Mouse (Mus musculus) forebrain, embryonic 13.5 days (tissue): ENCODE measurements around the gene Fam210b. TPM values are rescaled to one million over a fixed set of nuclear protein-coding genes. Genes with fewer than 3 reads are reported as not detected.
"Not testable (repeated sequence)": the region's sequence is repeated elsewhere in the genome, so short reads cannot be mapped to it uniquely, and the experiment has no call there.

Source experiments
- ATAC-seq: fragments of 200-750 bp; cut with Nextera tagmentation; 2 replicates; pipeline ENCODE4 v1.8.0; 2017
- H3K27ac ChIP-seq: fragments of 300-500 bp; sonication (generic); 2 replicates; pipeline ENCODE4 v1.5.1; 2015; ENCODE audit warnings: inconsistent platforms, mild to moderate bottlenecking, moderate library complexity
- H3K27me3 ChIP-seq: fragments of 300-500 bp; sonication (generic); 2 replicates; pipeline ENCODE4 v1.6.1; 2015; ENCODE audit warnings: mild to moderate bottlenecking, inconsistent platforms
- H3K36me3 ChIP-seq: fragments of 300-500 bp; sonication (generic); 2 replicates; pipeline ENCODE4 v1.6.1; 2015; ENCODE audit warnings: mild to moderate bottlenecking, inconsistent platforms; ENCODE audit not compliant: poor library complexity, severe bottlenecking
- H3K4me1 ChIP-seq: fragments of 300-500 bp; sonication (generic); 2 replicates; pipeline ENCODE4 v1.6.1; 2015; ENCODE audit warnings: inconsistent platforms
- H3K4me2 ChIP-seq: fragments of 300-500 bp; sonication (generic); 2 replicates; pipeline ENCODE4 v1.6.1; 2015; ENCODE audit warnings: inconsistent platforms, mild to moderate bottlenecking, moderate library complexity
- H3K4me3 ChIP-seq: fragments of 300-500 bp; sonication (generic); 2 replicates; pipeline ENCODE4 v1.5.1; 2015; ENCODE audit warnings: mild to moderate bottlenecking, inconsistent platforms
- H3K9ac ChIP-seq: fragments of 300-500 bp; sonication (generic); 2 replicates; pipeline ENCODE4 v1.6.1; 2015; ENCODE audit warnings: mild to moderate bottlenecking, inconsistent platforms
- H3K9me3 ChIP-seq: fragments of 300-500 bp; sonication (generic); replicated peaks from 2 replicates; pipeline ENCODE4 v1.6.1; 2016; ENCODE audit warnings: inconsistent platforms
- WGBS: fragments of 180-500 bp; shearing (Covaris S2); methylation state at CpG from one replicate; pipeline ENCODE4 v1.1.7; 2015; 5-methylcytosine and 5-hydroxymethylcytosine counted together
- polyA plus RNA-seq: library from polyadenylated mRNA; unstranded; fragments of >200 nt; fragmentation: Nextera tagmentation; extraction: Ambion mirVana; gene quantifications from 2 replicates; pipeline ENCODE4 v1.2.1, GENCODE M21; 2015

Gene Fam210b
- polyA plus RNA-seq, result 39.5 and 41.9 TPM in 2 replicates

DNA sequence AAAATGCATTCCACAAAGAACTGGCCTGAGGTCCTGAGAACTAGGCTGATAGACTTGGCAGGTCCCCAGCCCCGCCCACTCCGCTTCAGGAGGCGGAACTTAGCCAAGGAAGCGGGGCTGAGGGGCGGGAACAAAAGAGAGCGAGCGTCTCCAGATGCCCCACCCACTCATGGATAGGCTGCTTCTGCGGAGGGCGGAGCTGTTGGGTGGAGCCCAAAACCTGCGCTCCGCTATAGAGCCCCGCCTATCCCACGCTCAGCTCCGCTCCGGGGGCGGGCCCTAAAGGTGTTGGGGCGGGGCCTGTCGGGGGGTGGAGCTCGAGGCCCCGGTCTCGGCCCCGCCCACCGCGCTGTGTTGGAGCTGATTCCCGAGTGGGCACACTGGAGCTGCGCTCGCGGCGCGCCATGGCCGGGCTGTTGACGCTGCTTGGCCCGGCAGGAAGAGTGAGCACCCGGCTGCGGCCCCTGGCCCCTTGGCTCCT is at the start of gene Fam210b:
Gene Fam210b, plus strand, starts transcription at position 308 of the 481 bp plus-strand sequence.
- 0% methylated on average over 34 of the region's 35 CpGs for WGBS
- no peaks in the 10 kb centered on the region for H3K27me3 ChIP-seq
- H3K4me1 ChIP-seq, result peaks cover 68% of the 10 kb centered on the region
- peak within 1 kb of the TSS; percentile 71 for H3K9ac ChIP-seq
- no peaks in the 10 kb centered on the region for H3K9me3 ChIP-seq
- peak within 1 kb of the TSS; percentile 96 for H3K4me2 ChIP-seq
- peak within 1 kb of the TSS; percentile 65 for H3K4me3 ChIP-seq
- ATAC-seq, result peak; percentile 91
- H3K27ac ChIP-seq, result peak within 1 kb of the TSS; percentile 85
- H3K36me3 ChIP-seq, result no peaks in the 10 kb centered on the region

DNA sequence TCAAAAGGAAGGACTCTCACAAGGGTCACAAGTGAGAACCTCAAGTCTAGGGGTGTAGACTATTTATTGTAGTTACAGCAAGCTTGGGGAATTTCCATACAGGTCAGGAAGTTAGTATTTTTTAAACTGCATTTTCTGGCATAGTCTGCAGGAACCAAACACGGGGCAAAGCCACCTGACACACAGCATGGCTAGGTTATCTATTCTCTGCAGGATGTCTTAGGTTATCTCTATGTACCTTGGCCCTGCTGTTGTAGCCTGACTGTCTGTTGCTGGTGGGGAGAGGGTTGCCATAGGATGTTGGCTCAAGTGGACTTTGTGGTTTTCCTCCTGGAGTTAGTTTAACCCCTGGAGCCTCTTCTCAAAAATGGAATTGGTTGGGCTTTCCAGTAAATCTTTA is 47.3 kb upstream of the Fam210b start:
- Histone ChIP-seq H3K27me3 (0 out of 2 replicates have a peak, but pooled peaks cover 5% of the 10 kb centered on the region), H3K27ac (no peak overlapping the region), H3K36me3 (no peaks in the 10 kb centered on the region), H3K4me3 (no peak overlapping the region), H3K9me3 (no peaks in the 10 kb centered on the region), H3K4me2 (no peak overlapping the region), H3K9ac (no peak overlapping the region), H3K4me1 (peaks cover 20% of the 10 kb centered on the region)
- WGBS, result 61% methylated on average over 1 of the region's 1 CpGs
- ATAC-seq, result no peak

DNA sequence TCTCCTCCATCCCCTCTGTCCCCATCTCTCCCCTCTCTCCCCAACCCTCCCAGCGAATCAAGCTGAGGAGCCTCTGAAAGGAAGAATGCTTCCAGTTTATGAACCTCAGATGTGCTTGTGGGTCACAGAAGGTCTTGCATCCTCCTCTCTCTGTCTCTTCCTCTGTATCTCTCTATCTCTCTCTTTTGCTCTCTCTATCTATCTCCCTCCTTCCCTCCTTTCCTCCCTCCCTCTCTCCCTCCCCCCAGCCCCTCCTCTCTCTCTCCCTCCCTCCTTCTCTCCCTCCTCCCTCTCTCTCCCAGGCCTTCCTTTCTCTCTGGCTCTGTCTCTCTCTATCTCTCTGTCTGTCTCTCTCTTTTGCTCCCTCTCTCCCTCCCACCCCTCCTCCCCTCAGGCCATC is 46.8 kb upstream of the Fam210b start:
- Histone ChIP-seq H3K4me1 (peaks cover 18% of the 10 kb centered on the region), H3K27me3 (0 out of 2 replicates have a peak, but pooled peaks cover 5% of the 10 kb centered on the region), H3K9ac (no peak overlapping the region), H3K9me3 (no peaks in the 10 kb centered on the region), H3K4me3 (no peak overlapping the region), H3K27ac (no peak overlapping the region), H3K36me3 (no peaks in the 10 kb centered on the region), H3K4me2 (no peak overlapping the region)
- no peak for ATAC-seq
- 39% methylated on average over 1 of the region's 1 CpGs for WGBS

DNA sequence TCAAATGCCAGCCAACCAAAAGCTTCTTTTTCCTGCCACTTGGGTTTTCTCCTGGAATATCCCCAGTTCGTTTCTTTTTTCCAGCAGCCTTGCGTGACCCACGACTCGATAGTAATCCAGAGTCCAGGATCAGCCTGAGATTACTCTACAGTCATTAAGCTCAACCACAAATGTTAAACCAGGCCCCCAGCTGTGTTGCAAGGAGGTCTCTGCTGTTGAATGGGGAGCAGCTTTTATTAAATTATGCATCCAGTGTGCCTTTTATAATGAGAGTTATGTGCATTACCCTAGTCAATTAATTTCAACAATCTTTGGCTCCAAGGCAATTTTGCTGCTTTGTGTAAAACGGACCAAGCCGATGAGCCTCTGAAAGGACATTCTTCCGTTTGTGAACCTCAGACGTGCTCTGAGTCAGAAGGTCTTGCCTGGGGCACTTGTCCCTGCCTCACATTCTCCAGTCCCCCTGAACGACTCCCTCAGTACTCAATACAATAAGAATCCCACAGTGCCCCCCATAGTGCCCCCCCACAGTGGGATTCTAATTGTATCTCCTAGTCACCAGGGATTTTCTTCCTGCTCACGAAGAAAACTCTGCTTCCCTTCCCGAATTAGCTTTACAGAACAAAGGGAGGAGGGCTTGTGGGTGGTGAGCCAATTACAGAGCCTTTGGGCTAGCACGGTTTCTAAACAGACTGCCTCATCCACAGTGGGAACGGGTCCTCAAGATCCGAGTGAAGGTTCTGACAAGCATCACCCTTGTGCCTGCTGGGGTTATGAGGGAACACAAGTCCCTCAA is 46.0 kb upstream of the Fam210b start:
- peaks cover 21% of the 10 kb centered on the region for H3K4me1 ChIP-seq
- no peak overlapping the region for H3K4me3 ChIP-seq
- H3K27ac ChIP-seq, result 0 out of 2 replicates have a peak overlapping the region, but pooled peaks have one; percentile 49
- H3K9me3 ChIP-seq, result no peaks in the 10 kb centered on the region
- 1% methylated on average over 14 of the region's 14 CpGs for WGBS
- peak overlapping the region; percentile 23 for H3K4me2 ChIP-seq
- H3K9ac ChIP-seq, result no peak overlapping the region
- no peaks in the 10 kb centered on the region for H3K36me3 ChIP-seq
- 0 out of 2 replicates have a peak, but pooled peaks cover 5% of the 10 kb centered on the region for H3K27me3 ChIP-seq
- peak; percentile 41 for ATAC-seq

DNA sequence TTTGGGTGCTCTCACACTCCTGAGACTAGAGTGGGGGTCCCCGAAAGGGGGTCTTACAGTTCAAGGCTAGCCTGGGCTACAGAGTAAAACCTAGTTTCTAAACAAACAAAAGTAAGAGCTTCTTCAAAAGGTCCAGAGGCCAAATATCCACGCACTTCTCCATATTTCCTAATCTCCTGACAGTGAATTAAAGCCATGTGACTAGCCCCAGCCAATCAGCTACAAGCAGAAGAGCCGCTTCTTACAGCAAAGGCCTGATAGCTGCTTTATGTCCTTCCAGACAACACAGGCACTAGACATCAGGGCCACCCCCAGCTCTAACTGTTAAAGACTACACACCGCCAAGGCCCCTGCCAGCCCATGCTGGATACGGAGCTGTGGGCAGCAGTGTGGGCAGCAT is 43.0 kb upstream of the Fam210b start:
- Histone ChIP-seq H3K4me3 (no peak overlapping the region), H3K9me3 (no peaks in the 10 kb centered on the region), H3K27me3 (0 out of 2 replicates have a peak, but pooled peaks cover 4% of the 10 kb centered on the region), H3K9ac (no peak overlapping the region), H3K4me2 (no peak overlapping the region), H3K27ac (no peak overlapping the region), H3K4me1 (peaks cover 25% of the 10 kb centered on the region), H3K36me3 (no peaks in the 10 kb centered on the region)
- 95% methylated on average over 5 of the region's 5 CpGs for WGBS
- no peak for ATAC-seq

DNA sequence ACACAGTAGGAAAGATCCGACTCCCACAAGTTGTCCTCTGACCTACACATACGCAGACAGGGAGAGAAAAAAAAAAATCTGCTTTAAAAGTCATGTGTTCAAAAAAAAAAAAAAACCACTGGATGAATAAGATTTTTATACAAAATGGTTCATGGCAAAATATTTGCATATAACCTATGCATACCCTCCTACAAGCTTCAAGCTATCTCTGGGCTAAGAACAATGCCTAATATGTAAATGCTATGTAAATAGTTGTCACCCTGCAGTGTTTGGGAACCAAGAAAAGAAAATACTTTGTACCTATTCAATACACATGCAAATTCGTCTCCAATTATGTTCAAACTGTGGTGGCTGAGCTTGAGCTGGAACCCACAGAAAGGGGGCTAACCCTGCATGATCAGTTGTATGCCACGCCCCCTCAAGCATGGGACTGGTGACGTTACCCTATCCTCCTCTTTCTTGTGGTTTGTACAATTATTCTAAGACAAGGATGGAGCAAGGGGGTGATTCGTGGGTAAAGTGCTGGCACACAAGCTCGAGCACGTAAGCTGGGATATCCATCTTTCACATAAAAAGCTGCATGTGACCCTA is 41.2 kb upstream of the Fam210b start:
- 37% methylated on average over 8 of the region's 8 CpGs for WGBS
- no peak overlapping the region for H3K4me2 ChIP-seq
- no peaks in the 10 kb centered on the region for H3K27me3 ChIP-seq
- H3K4me3 ChIP-seq, result no peak overlapping the region
- peaks cover 23% of the 10 kb centered on the region for H3K4me1 ChIP-seq
- H3K9me3 ChIP-seq, result no peaks in the 10 kb centered on the region
- no peaks in the 10 kb centered on the region for H3K36me3 ChIP-seq
- peak; percentile 84 for ATAC-seq
- no peak overlapping the region for H3K27ac ChIP-seq
- no peak overlapping the region for H3K9ac ChIP-seq

DNA sequence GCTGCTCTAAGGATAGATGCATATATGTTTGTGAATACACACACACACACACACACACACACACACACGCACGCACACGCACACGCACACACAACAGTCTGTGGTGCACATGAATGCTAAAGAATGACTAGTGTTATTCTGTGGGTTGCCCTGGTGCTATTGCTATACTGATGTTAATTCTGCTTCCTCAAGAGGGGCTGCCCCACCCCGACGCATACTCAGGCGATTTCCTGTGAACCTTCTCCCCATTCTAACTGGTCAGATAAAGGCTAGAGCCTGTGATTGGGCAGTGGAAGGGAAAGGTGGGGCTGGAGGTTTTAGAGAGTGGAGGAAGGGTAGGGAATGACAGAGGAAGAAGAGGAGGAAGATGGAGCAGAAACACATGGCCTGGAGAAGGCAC is 39.8 kb upstream of the Fam210b start:
- not testable (repeated sequence) for H3K9ac ChIP-seq, ATAC-seq, H3K9me3 ChIP-seq, H3K27ac ChIP-seq, H3K27me3 ChIP-seq, H3K36me3 ChIP-seq, H3K4me2 ChIP-seq, H3K4me3 ChIP-seq
- peaks cover 11% of the 10 kb centered on the region for H3K4me1 ChIP-seq
- WGBS, result 79% methylated on average over 7 of the region's 7 CpGs

DNA sequence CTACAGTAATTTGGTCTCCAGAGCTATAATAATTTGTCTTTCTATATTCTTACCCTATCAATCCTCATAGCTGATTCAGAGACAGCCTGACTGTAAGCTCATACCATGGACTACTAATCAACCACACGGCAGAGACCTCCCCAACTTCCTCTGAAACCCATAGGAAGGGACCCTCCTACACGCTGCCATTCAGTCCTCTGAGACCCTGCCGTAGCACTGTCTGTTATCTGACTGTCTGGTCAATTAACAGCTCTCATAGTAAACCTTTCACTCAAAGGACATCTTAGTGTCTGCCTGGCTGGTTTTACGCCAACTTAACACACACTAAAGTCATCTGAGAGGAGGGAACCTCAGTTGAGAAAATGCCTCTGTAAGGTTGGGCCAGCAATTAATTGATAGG is 38.8 kb upstream of the Fam210b start:
- no peak overlapping the region for H3K9ac ChIP-seq
- no peaks in the 10 kb centered on the region for H3K36me3 ChIP-seq
- no peaks in the 10 kb centered on the region for H3K27me3 ChIP-seq
- H3K27ac ChIP-seq, result no peak overlapping the region
- ATAC-seq, result no peak
- no peaks in the 10 kb centered on the region for H3K9me3 ChIP-seq
- H3K4me3 ChIP-seq, result no peak overlapping the region
- no peak overlapping the region for H3K4me2 ChIP-seq
- 85% methylated on average over 4 of the region's 4 CpGs for WGBS
- H3K4me1 ChIP-seq, result peaks cover 11% of the 10 kb centered on the region

DNA sequence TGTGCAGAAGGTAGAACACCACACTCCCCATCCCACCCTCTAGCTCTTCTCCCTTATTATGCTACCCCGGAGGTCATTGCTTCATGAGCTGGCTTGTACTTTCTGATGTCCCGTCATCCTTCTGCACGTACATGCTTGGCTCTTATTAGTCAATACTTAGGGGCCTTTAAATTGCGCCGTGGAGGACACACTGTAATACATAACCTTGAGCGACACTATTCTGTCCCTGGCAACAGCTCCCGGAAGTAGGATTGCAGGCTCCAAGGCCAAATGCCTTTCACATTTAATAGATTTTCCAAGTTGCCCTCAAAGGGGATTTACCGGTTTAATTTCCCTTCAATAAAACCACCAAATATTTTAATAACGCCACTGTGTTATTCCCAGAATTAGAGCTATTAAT is 33.6 kb upstream of the Fam210b start:
- no peak overlapping the region for H3K9ac ChIP-seq
- H3K4me2 ChIP-seq, result no peak overlapping the region
- ATAC-seq, result no peak
- H3K27ac ChIP-seq, result no peak overlapping the region
- no peaks in the 10 kb centered on the region for H3K9me3 ChIP-seq
- H3K4me3 ChIP-seq, result no peak overlapping the region
- WGBS, result 90% methylated on average over 9 of the region's 9 CpGs
- H3K36me3 ChIP-seq, result no peaks in the 10 kb centered on the region
- H3K27me3 ChIP-seq, result no peaks in the 10 kb centered on the region
- no peaks in the 10 kb centered on the region for H3K4me1 ChIP-seq

DNA sequence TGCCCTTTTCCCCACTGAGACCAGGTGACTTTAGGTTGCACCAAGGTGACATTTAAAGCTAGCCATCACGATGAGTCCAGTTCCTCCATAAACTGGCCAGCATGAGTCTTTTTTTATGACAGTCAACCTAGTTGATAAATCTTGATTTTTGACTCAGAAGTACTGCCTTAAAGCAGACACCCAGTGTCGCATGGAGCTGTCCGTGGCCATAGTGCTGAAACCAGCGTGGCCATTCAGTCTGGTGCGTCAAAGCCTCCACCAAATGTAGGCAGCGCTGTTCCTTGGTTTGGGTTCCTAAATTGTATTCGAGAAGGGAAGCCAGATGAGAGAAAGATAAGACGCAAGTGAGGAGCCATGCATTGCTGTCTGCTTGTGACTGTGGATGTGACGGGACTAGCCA is 24.5 kb upstream of the Fam210b start:
- H3K4me2 ChIP-seq, result no peak overlapping the region
- no peaks in the 10 kb centered on the region for H3K9me3 ChIP-seq
- H3K36me3 ChIP-seq, result no peaks in the 10 kb centered on the region
- ATAC-seq, result no peak
- no peaks in the 10 kb centered on the region for H3K4me1 ChIP-seq
- no peaks in the 10 kb centered on the region for H3K27me3 ChIP-seq
- WGBS, result 22% methylated on average over 9 of the region's 9 CpGs
- no peak overlapping the region for H3K9ac ChIP-seq
- H3K27ac ChIP-seq, result no peak overlapping the region
- no peak overlapping the region for H3K4me3 ChIP-seq

DNA sequence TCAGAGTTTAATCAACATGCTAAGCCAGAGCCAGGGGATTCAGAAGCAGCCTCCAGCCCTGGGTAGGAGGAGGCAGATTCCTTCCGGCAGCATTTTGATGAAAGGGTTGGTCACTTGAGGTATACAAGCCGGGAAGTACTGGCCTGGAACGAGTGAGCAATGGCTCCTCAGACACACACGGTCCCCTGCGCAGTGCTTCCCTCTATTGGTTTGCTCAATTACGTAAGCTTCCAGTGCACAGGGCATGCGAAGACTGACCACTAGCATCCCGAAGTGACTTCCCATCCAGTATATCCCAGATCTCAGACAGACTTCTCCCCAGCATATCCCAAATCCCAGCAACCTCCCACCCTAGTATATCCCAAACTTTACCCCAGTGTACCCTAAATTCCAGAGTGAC is 17.1 kb upstream of the Fam210b start:
- Histone ChIP-seq H3K27ac (no peak overlapping the region), H3K4me3 (no peak overlapping the region), H3K4me2 (no peak overlapping the region), H3K36me3 (no peaks in the 10 kb centered on the region), H3K9ac (no peak overlapping the region), H3K9me3 (no peaks in the 10 kb centered on the region), H3K4me1 (no peaks in the 10 kb centered on the region), H3K27me3 (peaks cover 23% of the 10 kb centered on the region)
- ATAC-seq, result no peak
- WGBS, result 48% methylated on average over 8 of the region's 8 CpGs

DNA sequence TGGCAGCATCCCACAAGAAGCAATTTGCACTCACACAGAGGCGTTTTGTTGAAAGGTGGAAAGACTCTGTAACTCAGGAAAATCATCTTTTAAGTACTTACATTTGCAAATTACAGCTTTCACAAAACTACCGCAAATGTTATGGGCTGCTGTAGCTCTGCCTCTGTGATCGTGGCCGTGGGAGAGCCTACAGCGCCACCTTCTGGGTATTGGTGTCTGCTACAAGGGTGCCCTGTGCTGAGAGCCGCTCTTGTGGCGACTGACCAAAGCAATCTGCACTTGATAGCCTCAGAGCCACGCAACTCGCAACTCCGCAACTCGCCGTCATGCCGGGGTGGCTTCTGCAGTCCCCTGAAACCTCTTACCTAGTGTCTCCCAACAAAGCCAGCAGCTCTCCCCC is 16.2 kb upstream of the Fam210b start:
- 2% methylated on average over 13 of the region's 13 CpGs for WGBS
- Histone ChIP-seq H3K9ac (no peak overlapping the region), H3K27ac (no peak overlapping the region), H3K9me3 (no peaks in the 10 kb centered on the region), H3K36me3 (no peaks in the 10 kb centered on the region), H3K27me3 (peaks cover 23% of the 10 kb centered on the region), H3K4me1 (no peaks in the 10 kb centered on the region), H3K4me2 (peak overlapping the region; percentile 44), H3K4me3 (no peak overlapping the region)
- ATAC-seq, result peak; percentile 92
